Mouse (Mus musculus) urinary bladder, adult 18-20 months (tissue): ENCODE data around the gene Zbtb34.

Experiments used
- DNase-seq, 2 experiments: peaks; one replicate each; pipeline ENCODE4 v3.0.0; 2022; ENCODE audit warnings: low spot score in 2 of 2, mixed read lengths in 2 of 2

Zbtb34 gene

DNA sequence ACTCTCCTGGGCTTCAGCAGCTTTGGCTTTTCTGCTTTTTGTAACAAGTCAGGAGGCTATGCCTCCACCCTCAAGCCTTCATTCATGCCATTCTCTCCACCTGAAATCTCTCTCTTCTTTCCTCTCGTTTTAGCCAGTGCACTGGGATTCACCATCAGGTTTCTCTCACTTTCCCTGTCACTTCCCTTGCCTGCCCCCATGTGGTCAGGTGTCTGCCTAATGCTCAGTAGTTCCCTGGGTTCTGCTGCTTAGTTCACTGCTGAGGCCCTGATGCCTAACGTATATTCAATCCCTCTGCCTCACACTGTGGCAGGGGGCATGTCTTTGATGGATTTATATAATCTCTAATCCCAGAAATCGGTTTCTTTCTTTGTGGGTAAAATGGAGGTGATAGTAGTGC is 29.9 kb downstream of the Zbtb34 start:
- peak in 1 of 2 experiments; percentile 27 for DNase-seq

- DNase-seq = no peak
Observed at GRCm38 (mm10) chr2:33400541-33400940, 30.6 kb downstream of the Zbtb34 start.

DNA sequence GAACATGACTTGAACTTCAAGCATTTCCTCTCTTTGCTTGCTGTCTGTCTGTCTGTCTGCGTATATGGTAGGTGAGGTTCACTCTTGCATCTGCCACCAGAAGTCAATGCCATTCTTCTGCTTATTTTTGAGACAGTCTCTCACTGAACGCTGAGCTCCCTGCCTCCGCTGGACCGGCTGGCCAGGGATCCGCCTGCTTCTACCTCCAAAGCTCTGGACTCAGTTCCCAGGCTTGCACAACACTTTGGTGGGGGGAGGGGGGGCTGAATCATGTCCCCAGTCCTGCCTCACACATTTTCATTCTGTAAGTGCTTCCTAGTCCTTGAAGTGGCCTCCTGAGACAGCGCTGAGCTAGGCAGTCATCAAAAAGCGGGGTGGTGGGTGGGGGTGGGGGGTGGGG is 32.0 kb downstream of the Zbtb34 start:
- no peak for DNase-seq

- DNase-seq = peak in 1 of 2 experiments; percentile 23
Observed at GRCm38 (mm10) chr2:33397036-33397435, 34.1 kb downstream of the Zbtb34 start.

DNA sequence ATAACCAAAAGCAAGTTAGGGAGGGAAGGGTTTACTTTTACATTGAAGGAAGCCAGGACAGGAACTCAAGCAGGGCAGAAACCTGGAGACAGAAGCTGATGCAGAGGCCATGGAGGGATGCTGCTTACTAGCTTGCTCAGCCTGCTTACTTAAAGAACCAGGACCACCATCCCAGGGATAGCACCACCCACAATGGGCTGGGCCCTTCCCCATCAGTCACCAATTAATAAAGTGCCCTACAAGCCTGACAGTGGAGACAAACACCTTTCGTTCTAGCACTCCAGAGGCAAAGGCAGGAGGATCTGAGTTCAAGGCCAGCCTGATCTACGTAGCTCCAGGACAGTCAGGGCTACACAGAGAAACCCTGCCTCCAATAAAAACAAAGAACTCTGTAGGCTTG is 36.1 kb downstream of the Zbtb34 start:
- DNase-seq = no peak

DNA sequence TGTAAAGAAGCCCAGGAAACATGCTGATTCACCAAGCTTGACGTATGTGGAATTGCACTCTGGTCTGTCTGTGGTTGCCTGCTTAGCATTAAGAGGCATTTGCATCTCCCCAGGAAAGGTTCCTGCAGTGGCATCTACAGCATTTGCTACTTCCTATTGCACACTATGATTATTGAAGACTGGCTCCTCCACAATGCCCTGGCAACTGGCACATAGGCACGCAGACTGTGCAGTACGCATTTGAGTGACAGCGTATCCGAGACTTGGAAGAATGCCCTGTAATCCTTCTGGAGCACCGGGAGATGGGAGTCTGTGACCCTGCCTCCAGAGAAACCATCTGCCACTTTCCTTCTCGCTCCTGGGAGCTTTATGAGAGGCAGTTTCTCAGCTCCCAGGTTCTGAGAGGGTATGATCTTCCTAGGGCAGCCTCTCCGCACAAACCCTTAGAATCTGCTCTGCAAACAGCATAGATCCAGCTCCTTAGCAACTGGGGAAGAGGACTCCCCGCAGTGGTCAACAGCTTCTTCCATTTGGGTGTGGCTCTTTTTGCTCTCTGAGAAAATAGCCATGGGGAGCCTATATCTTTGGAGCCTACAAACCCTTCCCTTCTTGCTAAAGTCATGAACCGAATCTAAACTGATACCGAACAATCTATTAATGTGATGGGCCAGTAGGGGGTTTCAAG is 37.0 kb downstream of the Zbtb34 start:
- DNase-seq = no peak

DNA sequence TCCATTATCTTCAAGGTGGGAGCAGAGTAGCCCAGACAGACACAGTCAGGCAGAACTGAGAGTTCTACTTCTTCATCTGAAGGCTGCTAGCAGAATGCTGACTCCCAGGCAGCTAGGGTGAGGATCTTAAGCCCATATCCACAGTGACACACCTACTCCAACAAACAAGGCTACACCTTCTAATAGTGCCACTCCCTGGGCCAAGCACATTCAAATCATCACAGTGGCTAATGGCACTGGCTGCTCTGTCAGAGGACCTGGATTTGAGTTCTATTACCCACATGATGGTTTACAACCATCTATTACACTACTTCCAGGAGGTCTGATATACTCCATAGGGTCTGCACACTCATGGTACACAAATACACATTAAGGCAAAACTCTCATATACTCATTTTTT is 38.1 kb downstream of the Zbtb34 start:
- no peak for DNase-seq

GRCm38 (mm10) chr2:33371648-33372408 is 59.3 kb downstream of the Zbtb34 start:
- no peak for DNase-seq

DNA sequence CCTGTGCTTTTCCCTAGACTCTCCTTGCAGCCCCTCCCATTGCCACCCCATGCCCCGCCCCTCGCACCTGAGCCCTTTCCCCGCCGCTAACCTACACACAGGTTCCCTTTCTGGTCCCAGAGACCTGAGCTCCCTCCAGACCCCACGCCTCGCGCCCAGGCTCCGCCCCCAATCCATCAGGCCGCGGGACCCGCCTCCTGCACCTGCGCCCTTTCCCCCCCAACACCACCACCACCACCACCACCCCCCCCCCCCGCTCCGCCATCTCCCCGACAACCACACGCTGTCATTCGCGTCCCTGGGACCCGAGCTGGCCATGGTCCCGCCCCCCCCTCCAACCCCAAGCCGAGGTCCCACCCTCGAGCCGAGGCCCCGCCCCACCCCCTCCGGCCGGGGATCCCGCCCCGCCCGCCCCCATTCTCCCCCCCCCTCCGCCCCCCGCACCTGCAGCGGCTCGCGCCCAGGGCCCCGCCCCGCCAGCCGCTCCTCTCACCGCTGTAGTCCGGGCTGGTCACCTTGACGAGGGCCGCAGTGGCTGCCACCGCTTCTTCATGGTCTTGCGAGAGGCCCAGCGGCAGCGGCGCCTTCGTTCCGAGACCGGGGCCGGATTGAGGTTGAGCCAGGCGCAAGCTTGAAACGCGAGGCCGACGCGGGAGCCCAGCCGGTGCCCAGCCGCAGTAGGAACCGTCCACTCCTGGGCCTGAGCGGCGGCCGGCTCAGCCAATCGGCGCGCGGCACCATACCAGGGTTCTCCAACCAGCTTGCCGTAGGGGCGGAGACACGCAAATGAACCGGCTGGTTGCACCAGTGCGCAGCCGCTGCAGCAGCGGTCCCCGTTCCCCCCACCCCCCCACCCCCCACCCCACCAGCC is 60.1 kb downstream of the Zbtb34 start, which contains the start of gene Ralgps1:
Gene Ralgps1 (minus strand): TSS at position 710 of the 871 bp plus-strand sequence.
- DNase-seq = peak; percentile 93 to 94

DNA sequence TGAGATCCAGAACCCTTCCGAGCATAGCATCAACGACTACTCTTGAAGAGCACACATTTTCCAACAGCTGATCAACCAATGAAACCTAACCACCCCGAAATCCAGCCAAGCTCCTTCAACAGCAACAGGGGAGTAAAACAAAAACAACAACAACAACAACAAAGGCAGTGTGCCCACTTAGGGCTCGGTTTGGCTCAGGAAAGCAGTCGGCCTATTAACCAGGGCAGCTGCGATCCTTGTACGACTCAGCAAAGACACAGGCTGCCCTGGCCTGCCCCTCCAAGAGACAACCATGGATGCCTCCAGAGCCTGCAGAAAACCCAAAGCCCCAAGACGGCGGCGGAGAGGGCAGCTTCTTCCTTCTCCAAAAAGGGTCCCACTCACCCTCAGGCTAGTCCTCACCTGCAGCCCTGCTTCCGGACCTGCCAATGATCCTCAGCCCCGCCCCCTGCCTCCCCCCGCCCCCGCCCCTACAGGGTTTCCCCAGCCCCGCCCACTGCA is 60.8 kb downstream of the Zbtb34 start:
- peak in 1 of 2 experiments; percentile 33 for DNase-seq

- DNase-seq = no peak
Observed at GRCm38 (mm10) chr2:33369453-33369852, 61.7 kb downstream of the Zbtb34 start.

GRCm38 (mm10) chr2:33368486-33368885 is 62.6 kb downstream of the Zbtb34 start:
- no peak for DNase-seq

GRCm38 (mm10) chr2:33365703-33366471 is 65.2 kb downstream of the Zbtb34 start:
- no peak for DNase-seq

- no peak for DNase-seq
Observed at GRCm38 (mm10) chr2:33364656-33365055, 66.5 kb downstream of the Zbtb34 start.

- DNase-seq = no peak
Observed at GRCm38 (mm10) chr2:33363890-33364289, 67.2 kb downstream of the Zbtb34 start.

DNA sequence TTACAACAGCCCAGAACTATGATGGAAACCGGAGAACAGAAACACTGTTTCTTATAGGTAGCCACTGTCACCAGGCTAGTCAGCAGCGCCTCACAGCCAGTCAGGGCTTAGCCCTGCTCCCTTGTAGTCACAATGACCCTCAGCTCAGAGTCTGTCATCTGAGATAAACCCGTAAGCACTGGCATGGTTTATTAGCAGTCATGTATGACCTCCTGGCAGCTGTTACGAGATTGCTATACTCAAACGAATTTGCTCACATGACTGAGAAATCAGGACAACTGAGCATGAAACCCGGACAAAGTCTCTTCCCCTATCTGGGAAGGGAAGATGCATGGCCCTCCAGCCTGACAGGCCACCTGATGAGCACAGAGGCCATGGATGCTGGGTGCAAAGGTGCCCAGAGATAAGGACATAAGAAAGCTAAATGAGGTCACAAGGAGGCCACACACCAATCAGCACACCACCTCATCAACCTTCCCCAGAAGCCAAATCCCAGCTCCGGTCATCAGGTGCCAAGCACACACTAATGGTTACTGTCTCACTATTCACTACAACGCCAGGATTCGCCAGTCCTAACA is 69.9 kb downstream of the Zbtb34 start:
- DNase-seq = no peak

DNA sequence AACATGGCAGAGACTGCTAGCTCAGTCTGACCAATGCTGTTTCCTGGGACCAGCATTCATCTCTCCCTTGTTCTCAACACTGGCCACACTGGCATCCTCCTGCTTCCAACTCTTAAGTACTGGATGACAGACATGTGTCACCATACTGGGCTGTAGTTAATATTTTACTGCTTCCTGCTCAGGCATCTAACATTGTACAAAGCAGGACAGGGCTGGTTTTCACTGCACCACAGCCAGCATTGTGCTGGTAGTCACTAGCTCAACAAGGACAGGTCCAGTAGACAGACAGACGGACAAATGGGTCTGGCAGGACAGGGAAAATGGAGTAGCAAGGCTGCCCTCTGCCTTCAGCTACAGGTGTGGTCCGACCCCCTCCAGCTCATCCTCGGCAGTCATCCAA is 70.6 kb downstream of the Zbtb34 start:
- DNase-seq = no peak

DNA sequence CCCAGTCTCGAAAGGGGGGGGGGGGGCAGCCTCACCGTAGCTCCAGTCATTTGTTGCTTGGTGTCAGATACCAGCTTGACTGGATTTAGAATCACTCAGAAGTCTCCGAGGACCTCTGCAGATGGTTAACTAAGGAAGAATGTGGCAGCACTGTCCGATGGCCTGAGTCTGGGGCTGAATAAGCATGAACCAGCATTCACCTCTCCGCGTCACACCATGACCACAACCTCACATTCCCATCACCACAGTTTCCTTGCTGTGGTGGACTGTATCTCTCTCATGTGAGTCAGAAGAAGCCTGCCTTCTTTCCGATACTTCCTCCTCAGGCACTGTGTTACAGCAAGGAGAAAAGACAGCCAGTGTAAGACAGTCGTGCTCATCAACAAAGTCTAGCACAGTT is 71.9 kb downstream of the Zbtb34 start:
- DNase-seq = no peak

DNA sequence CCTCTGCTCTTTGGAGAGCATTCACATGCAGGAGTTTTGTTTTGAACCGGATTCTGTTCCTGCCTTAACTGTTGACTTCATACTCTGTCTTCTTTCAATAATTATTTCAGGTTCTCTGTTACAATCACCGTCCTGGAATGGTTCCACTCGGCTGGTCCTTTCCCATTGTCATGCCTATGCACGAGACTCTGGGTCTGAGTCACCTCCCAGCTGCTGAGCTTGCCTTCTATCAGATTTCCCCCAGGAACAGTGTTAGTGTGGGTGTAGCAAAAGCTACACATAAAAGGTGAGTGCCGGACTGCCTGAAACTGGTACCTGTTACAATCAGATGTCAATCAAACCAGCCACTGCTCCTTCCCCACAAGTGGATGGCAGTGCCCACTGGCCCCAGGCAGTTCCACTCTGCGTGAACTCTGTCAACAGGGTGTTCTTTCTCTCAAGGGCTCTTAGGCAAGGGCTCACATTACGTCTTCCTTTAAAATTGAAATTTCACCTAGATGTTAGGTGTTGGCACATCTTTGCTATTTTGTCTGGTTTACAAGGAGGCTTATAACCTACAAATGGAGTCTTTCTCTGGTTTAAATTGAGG is 73.8 kb downstream of the Zbtb34 start:
- peak in 1 of 2 experiments; percentile 26 for DNase-seq
